Mouse (Mus musculus) liver, adult 10 weeks (tissue): ENCODE results near the gene Gm21897. TPM values are rescaled to one million over a fixed set of nuclear protein-coding genes. Genes with fewer than 3 reads are reported as not detected.

Experiments used
- polyA plus RNA-seq: library from polyadenylated mRNA; stranded (reverse); fragments of 350-450 nt; fragmentation: Illumina TruSeq; extraction: RNeasy Lipid Tissue Mini Kit (QIAGEN cat#74804); gene quantifications from one replicate; pipeline ENCODE4 v1.2.3, GENCODE M21; 2014; ENCODE audit warnings: low read depth, low replicate concordance

Gm21897 gene
- not detected for polyA plus RNA-seq

GRCm38 (mm10) chr16:15317158-15317557 is at the start of gene Gm21897:
Gm21897 (plus strand) TSS chr16:15317458.

